Mouse (Mus musculus) ES-Bruce4 (cell line): ENCODE measurements at regions not wholly inside any gene's neighbourhood (a gene's known extent, or its start where the extent isn't known, plus 50 kb on each side); places are given as distances from the start of the nearest gene placed in this dataset.

Source experiments
- CTCF ChIP-seq: IDR thresholded peaks from one replicate; pipeline ENCODE4 v1.8.1; 2011; ENCODE audit warnings: low read depth, low read length
- EP300 ChIP-seq: IDR thresholded peaks from 2 replicates; pipeline ENCODE4 v1.6.1; 2011; ENCODE audit warnings: low read depth, low read length; ENCODE audit not compliant: insufficient read depth
- POLR2A ChIP-seq: IDR thresholded peaks from one replicate; pipeline ENCODE4 v1.8.1; 2011; ENCODE audit warnings: low read length; ENCODE audit not compliant: insufficient read depth

DNA sequence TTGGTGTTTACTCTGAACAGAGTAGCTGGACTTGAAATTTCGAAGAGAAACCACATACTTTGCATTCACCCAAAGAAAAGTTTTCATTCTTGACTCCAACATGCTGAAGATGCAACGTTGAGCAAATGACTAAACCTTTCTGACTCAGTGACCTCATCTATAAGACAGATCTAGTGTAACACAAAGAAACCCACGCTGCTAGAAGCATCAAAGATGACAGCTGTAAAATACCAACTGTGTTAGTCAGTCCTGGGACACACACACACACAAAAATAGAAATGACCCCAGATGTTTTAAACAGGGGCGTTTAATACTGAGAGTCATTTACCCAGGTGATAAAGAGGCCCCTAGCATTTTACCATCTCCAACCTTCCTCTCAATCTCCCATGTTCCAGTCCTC lies 307.7 kb downstream of the Dhx15 start:
- TF ChIP-seq EP300 = no peak
- no peak for TF ChIP-seq CTCF
- no peak for TF ChIP-seq POLR2A
